Comparison of ENCODE assay signal across 8 mouse cellular contexts in the genomic region with DNA sequence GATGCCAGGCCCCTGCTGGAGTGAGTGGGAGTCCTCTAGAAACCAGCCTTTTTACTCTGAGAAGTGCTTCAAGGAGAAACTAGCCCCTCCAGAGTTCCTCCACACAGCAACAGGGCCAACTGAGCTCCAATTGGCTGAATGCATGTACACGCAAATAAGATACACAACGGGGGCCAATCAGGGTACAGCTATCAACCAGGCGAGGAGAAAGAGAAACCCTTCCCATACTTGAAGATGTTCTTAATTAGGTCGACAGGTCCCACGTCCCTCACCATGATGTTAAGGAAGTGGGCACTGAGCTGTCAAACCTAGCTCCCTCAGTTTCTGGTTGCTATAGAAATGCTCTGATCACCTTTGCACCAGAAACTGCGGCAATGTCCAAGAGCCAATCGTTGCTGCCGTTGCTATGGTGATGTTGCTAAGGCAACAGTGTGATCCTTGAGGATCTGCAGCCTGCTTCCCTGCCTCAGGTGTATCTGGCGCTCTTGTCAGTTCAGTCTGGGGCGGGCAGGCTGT. TPM values are rescaled to one million over a fixed set of nuclear protein-coding genes. Genes with fewer than 3 reads are reported as not detected.
DNase-seq lines count a peak whose midpoint lies in the region; ATAC-seq lines count a peak whose summit lies in the region.

No protein-coding gene starts in this region.

- peak overlapping the region; percentile 11; the same call in 1 of the 2 replicates for H3K9ac ChIP-seq in embryonic facial prominence, embryonic 13.5 days
- H3K9ac ChIP-seq in liver, embryonic 11.5 days (ENCODE audit: low read depth, low read length), result no peak overlapping the region
- H3K9ac ChIP-seq in neural tube, embryonic 14.5 days (replicated peaks; ENCODE audit: low read depth, low read length), result peak overlapping the region; percentile 32; the same call in 1 of the 2 replicates

- DNase-seq in CD4-positive helper T cell, adult 2 months (ENCODE audit: low read depth, low spot score), result peak; percentile 48
- peak; percentile 7 for DNase-seq in T-cell, adult 2 months (ENCODE audit: low spot score)
- peak; percentile 68 for DNase-seq in induced T-regulatory cell, adult 2 months (ENCODE audit: low read depth)
- DNase-seq in liver, embryonic 11.5 days (ENCODE audit: low spot score), result no peak
- no peak for DNase-seq in ovary, adult 18-20 months (ENCODE audit: low spot score)
- DNase-seq in kidney, adult 9 months, result no peak

- H3K4me1 ChIP-seq in embryonic facial prominence, embryonic 13.5 days, result peaks cover 44% of the 10 kb centered on the region
- peaks cover 26% of the 10 kb centered on the region for H3K4me1 ChIP-seq in liver, embryonic 11.5 days (replicated peaks; ENCODE audit: control insufficient read depth, insufficient read depth, low read length)
- H3K4me1 ChIP-seq in neural tube, embryonic 14.5 days (ENCODE audit: control insufficient read depth, insufficient read depth, low read length), result peaks cover 36% of the 10 kb centered on the region

- ATAC-seq in embryonic facial prominence, embryonic 13.5 days (ENCODE audit: insufficient number of reproducible peaks, insufficient read depth, low FRiP score, low TSS enrichment, low read depth), result peak; percentile 60
- ATAC-seq in liver, embryonic 11.5 days (replicated peaks; ENCODE audit: low FRiP score), result peak; percentile 40; the same call in 1 of the 2 replicates
- ATAC-seq in neural tube, embryonic 14.5 days (ENCODE audit: low read depth), result peak; percentile 77

- H3K36me3 ChIP-seq in embryonic facial prominence, embryonic 13.5 days, result 0 out of 2 replicates have a peak, but pooled peaks cover under 1% of the 10 kb centered on the region
- no peaks in the 10 kb centered on the region for H3K36me3 ChIP-seq in liver, embryonic 11.5 days (ENCODE audit: control insufficient read depth, insufficient read depth, low read length)
- no peaks in the 10 kb centered on the region for H3K36me3 ChIP-seq in neural tube, embryonic 14.5 days (ENCODE audit: control insufficient read depth, insufficient read depth, low read length)

- peak overlapping the region; percentile 19; the same call in 1 of the 2 replicates for H3K27ac ChIP-seq in embryonic facial prominence, embryonic 13.5 days
- no peak overlapping the region for H3K27ac ChIP-seq in liver, embryonic 11.5 days (ENCODE audit: low read depth, low read length)
- H3K27ac ChIP-seq in neural tube, embryonic 14.5 days (ENCODE audit: low read depth, low read length), result peak overlapping the region; percentile 85

- no peaks in the 10 kb centered on the region for H3K27me3 ChIP-seq in embryonic facial prominence, embryonic 13.5 days
- 0 out of 2 replicates have a peak, but pooled peaks cover 6% of the 10 kb centered on the region for H3K27me3 ChIP-seq in liver, embryonic 11.5 days (replicated peaks; ENCODE audit: control insufficient read depth, insufficient read depth, low read length)
- no peaks in the 10 kb centered on the region for H3K27me3 ChIP-seq in neural tube, embryonic 14.5 days (ENCODE audit: control insufficient read depth, insufficient read depth, low read length)

- WGBS in embryonic facial prominence, embryonic 13.5 days, result 2% methylated on average over 10 of the region's 10 CpGs
- 5% methylated on average over 10 of the region's 10 CpGs for WGBS in liver, embryonic 11.5 days
- under 1% methylated on average over 10 of the region's 10 CpGs for WGBS in neural tube, embryonic 14.5 days

- H3K4me3 ChIP-seq in embryonic facial prominence, embryonic 13.5 days, result peak overlapping the region; percentile 27
- H3K4me3 ChIP-seq in liver, embryonic 11.5 days (ENCODE audit: low read depth, low read length), result no peak overlapping the region
- peak overlapping the region; percentile 29 for H3K4me3 ChIP-seq in neural tube, embryonic 14.5 days (ENCODE audit: low read depth, low read length)

- H3K4me2 ChIP-seq in embryonic facial prominence, embryonic 13.5 days, result peak overlapping the region; percentile 55
- H3K4me2 ChIP-seq in liver, embryonic 11.5 days, result peak overlapping the region; percentile 33
- H3K4me2 ChIP-seq in neural tube, embryonic 14.5 days (ENCODE audit: low read depth, low read length), result peak overlapping the region; percentile 48

- no peaks in the 10 kb centered on the region for H3K9me3 ChIP-seq in embryonic facial prominence, embryonic 13.5 days
- 0 out of 2 replicates have a peak, but pooled peaks cover 2% of the 10 kb centered on the region for H3K9me3 ChIP-seq in liver, embryonic 11.5 days (ENCODE audit: control insufficient read depth, low read length)
- no peaks in the 10 kb centered on the region for H3K9me3 ChIP-seq in neural tube, embryonic 14.5 days (ENCODE audit: control insufficient read depth, low read length)

RNA-seq across cellular contexts. Expression of a gene that starts 2.9 kb away (rescaled TPM):
- polyA plus RNA-seq in embryonic facial prominence, embryonic 13.5 days (2015; fragmentation: Nextera tagmentation; extraction: Ambion mirVana), result 12.8 and 15.6 TPM in 2 replicates
- polyA plus RNA-seq in liver, embryonic 11.5 days (2014; fragmentation: Nextera tagmentation; extraction: Ambion mirVana), result 7.1 and 7.2 TPM in 2 replicates
- 43.0 and 50.0 TPM in 2 replicates for polyA plus RNA-seq in neural tube, embryonic 14.5 days (2014; fragmentation: Nextera tagmentation; extraction: Ambion mirVana)

RNA-seq across cellular contexts. Expression of a gene that starts 37.0 kb away (rescaled TPM):
- 5.9 and 6.9 TPM in 2 replicates for polyA plus RNA-seq in embryonic facial prominence, embryonic 13.5 days (2015; fragmentation: Nextera tagmentation; extraction: Ambion mirVana)
- polyA plus RNA-seq in liver, embryonic 11.5 days (2014; fragmentation: Nextera tagmentation; extraction: Ambion mirVana), result 53.5 and 58.3 TPM in 2 replicates
- 18.3 and 21.5 TPM in 2 replicates for polyA plus RNA-seq in neural tube, embryonic 14.5 days (2014; fragmentation: Nextera tagmentation; extraction: Ambion mirVana)

RNA-seq across cellular contexts. Expression of a gene that starts 58.6 kb away (rescaled TPM):
- polyA plus RNA-seq in embryonic facial prominence, embryonic 13.5 days (2015; fragmentation: Nextera tagmentation; extraction: Ambion mirVana), result 298 and 344 TPM in 2 replicates
- polyA plus RNA-seq in liver, embryonic 11.5 days (2014; fragmentation: Nextera tagmentation; extraction: Ambion mirVana), result 33.3 and 36.3 TPM in 2 replicates
- polyA plus RNA-seq in neural tube, embryonic 14.5 days (2014; fragmentation: Nextera tagmentation; extraction: Ambion mirVana), result 9.1 and 32.5 TPM in 2 replicates

Comparison
In these comparisons a context has a peak if more than half of its experiments do, and no peak if none do; other contexts are left out.
1. DNase-seq: peak in CD4-positive helper T cell, adult 2 months (single experiment), T-cell, adult 2 months (single experiment) and induced T-regulatory cell, adult 2 months (single experiment); none in liver, embryonic 11.5 days (single experiment), ovary, adult 18-20 months (single experiment) and kidney, adult 9 months (single experiment).
2. Peak in every context shown above with its lines, with median percentiles within 50 percentile points of each other: ATAC-seq and H3K4me2 ChIP-seq.